Mouse (Mus musculus) heart, embryonic 10.5 days (tissue): ENCODE data around the gene Cfb. TPM values are rescaled to one million over a fixed set of nuclear protein-coding genes. Genes with fewer than 3 reads are reported as not detected.
"Not testable (repeated sequence)": the region's sequence is repeated elsewhere in the genome, so short reads cannot be mapped to it uniquely, and the experiment has no call there.

Experiments used
- DNase-seq: peaks from one replicate; pipeline ENCODE4 v3.0.0-alpha.2; 2017; ENCODE audit warnings: low spot score
- H3K27ac ChIP-seq: fragments of 300-500 bp; sonication (generic); 2 replicates; pipeline ENCODE4 v1.5.1; 2016; ENCODE audit warnings: mild to moderate bottlenecking
- H3K27me3 ChIP-seq: fragments of 300-500 bp; sonication (generic); 2 replicates; pipeline ENCODE4 v1.6.1; 2016; ENCODE audit warnings: mild to moderate bottlenecking; ENCODE audit not compliant: poor library complexity, insufficient read depth, severe bottlenecking
- H3K36me3 ChIP-seq: fragments of 300-500 bp; sonication (generic); 2 replicates; pipeline ENCODE4 v1.6.1; 2016; ENCODE audit warnings: mild to moderate bottlenecking, moderate library complexity
- H3K4me1 ChIP-seq: fragments of 300-500 bp; sonication (generic); 2 replicates; pipeline ENCODE4 v1.6.1; 2016; ENCODE audit warnings: mild to moderate bottlenecking
- H3K4me3 ChIP-seq: fragments of 300-500 bp; sonication (generic); 2 replicates; pipeline ENCODE4 v1.5.1; 2016; ENCODE audit warnings: mild to moderate bottlenecking, moderate library complexity
- H3K9me3 ChIP-seq: fragments of 300-500 bp; sonication (generic); 2 replicates; pipeline ENCODE4 v1.6.1; 2016; ENCODE audit warnings: mild to moderate bottlenecking, moderate library complexity
- WGBS: fragments of 180-500 bp; shearing (Covaris S2); methylation state at CpG from one replicate; pipeline ENCODE4 v1.1.7; 2016; 5-methylcytosine and 5-hydroxymethylcytosine counted together
- polyA plus RNA-seq: library from polyadenylated mRNA; unstranded; fragments of >200 nt; fragmentation: Nextera tagmentation; extraction: Ambion mirVana; gene quantifications from 2 replicates; pipeline ENCODE4 v1.2.1, GENCODE M21; 2016

Gene Cfb
- 1.3 and 11.4 TPM in 2 replicates for polyA plus RNA-seq

GRCm38 (mm10) chr17:34862416-34863081, at the start of gene Cfb:
Gene Cfb (minus strand): TSS chr17:34862518.
- no peak for DNase-seq
- Histone ChIP-seq H3K36me3 (peaks cover 8% of the 10 kb centered on the region), H3K27me3 (peaks cover 27% of the 10 kb centered on the region; the same call in 1 of the 2 replicates), H3K4me3 (no peak within 1 kb of the TSS), H3K4me1 (no peaks in the 10 kb centered on the region), H3K27ac (no peak within 1 kb of the TSS; the same call in 1 of the 2 replicates), H3K9me3 (no peaks in the 10 kb centered on the region)
- WGBS, result 70% methylated on average over 8 of the region's 8 CpGs

- no peaks in the 10 kb centered on the region for H3K9me3 ChIP-seq
- H3K27ac ChIP-seq, result no peak overlapping the region
- H3K36me3 ChIP-seq, result peaks cover 69% of the 10 kb centered on the region
- H3K4me3 ChIP-seq, result no peak overlapping the region
- peaks cover 18% of the 10 kb centered on the region for H3K4me1 ChIP-seq
- no peak for DNase-seq
- 49% methylated on average over 5 of the region's 5 CpGs for WGBS
- H3K27me3 ChIP-seq, result no peaks in the 10 kb centered on the region
Measured at GRCm38 (mm10) chr17:34911945-34912351, 49.6 kb upstream of the Cfb start.

GRCm38 (mm10) chr17:34910982-34911381, 48.7 kb upstream of the Cfb start:
- 92% methylated on average over 10 of the region's 10 CpGs for WGBS
- H3K27ac ChIP-seq, result no peak overlapping the region
- no peak for DNase-seq
- peaks cover 78% of the 10 kb centered on the region for H3K36me3 ChIP-seq
- no peaks in the 10 kb centered on the region for H3K9me3 ChIP-seq
- H3K4me1 ChIP-seq, result peaks cover 18% of the 10 kb centered on the region
- H3K27me3 ChIP-seq, result no peaks in the 10 kb centered on the region
- no peak overlapping the region for H3K4me3 ChIP-seq

- no peak for DNase-seq
- H3K27me3 ChIP-seq, result no peaks in the 10 kb centered on the region
- H3K36me3 ChIP-seq, result peaks cover 65% of the 10 kb centered on the region
- no peak overlapping the region for H3K27ac ChIP-seq
- WGBS, result 88% methylated on average over 9 of the region's 9 CpGs
- peaks cover 6% of the 10 kb centered on the region for H3K4me1 ChIP-seq
- no peaks in the 10 kb centered on the region for H3K9me3 ChIP-seq
- H3K4me3 ChIP-seq, result no peak overlapping the region
Measured at GRCm38 (mm10) chr17:34902895-34903294, 40.6 kb upstream of the Cfb start.

GRCm38 (mm10) chr17:34901948-34902347, 39.6 kb upstream of the Cfb start:
- H3K4me3 ChIP-seq, H3K27me3 ChIP-seq, H3K9me3 ChIP-seq, DNase-seq, H3K27ac ChIP-seq: not testable (repeated sequence)
- WGBS, result 93% methylated on average over 9 of the region's 10 CpGs
- H3K4me1 ChIP-seq, result peaks cover 14% of the 10 kb centered on the region
- peaks cover 55% of the 10 kb centered on the region for H3K36me3 ChIP-seq

GRCm38 (mm10) chr17:34900826-34901225, 38.5 kb upstream of the Cfb start:
- H3K27me3 ChIP-seq, H3K27ac ChIP-seq, H3K4me3 ChIP-seq, H3K9me3 ChIP-seq, DNase-seq: not testable (repeated sequence)
- Histone ChIP-seq H3K4me1 (peaks cover 26% of the 10 kb centered on the region), H3K36me3 (peaks cover 52% of the 10 kb centered on the region)

GRCm38 (mm10) chr17:34899890-34900243, 37.5 kb upstream of the Cfb start:
- Histone ChIP-seq H3K27ac (peak overlapping the region; percentile 99), H3K9me3 (no peaks in the 10 kb centered on the region), H3K27me3 (no peaks in the 10 kb centered on the region), H3K36me3 (peaks cover 47% of the 10 kb centered on the region), H3K4me1 (peaks cover 35% of the 10 kb centered on the region), H3K4me3 (peak overlapping the region; percentile 99)
- 9% methylated on average over 5 of the region's 5 CpGs for WGBS
- no peak for DNase-seq

- Histone ChIP-seq H3K4me1 (peaks cover 38% of the 10 kb centered on the region), H3K4me3 (peak overlapping the region; percentile 99), H3K9me3 (no peaks in the 10 kb centered on the region), H3K27ac (peak overlapping the region; percentile 99), H3K36me3 (peaks cover 41% of the 10 kb centered on the region), H3K27me3 (no peaks in the 10 kb centered on the region)
- peak; percentile 78 for DNase-seq
- under 1% methylated on average over 37 of the region's 45 CpGs for WGBS
Measured at GRCm38 (mm10) chr17:34899053-34899889, 37.0 kb upstream of the Cfb start.

- no peak for DNase-seq
Measured at GRCm38 (mm10) chr17:34898706-34899052, 36.4 kb upstream of the Cfb start.

GRCm38 (mm10) chr17:34898160-34898586, 35.9 kb upstream of the Cfb start, which contains the start of the genes C2 and Ehmt2:
Gene C2 (minus strand): TSS chr17:34898265.
Gene Ehmt2 (plus strand): TSS chr17:34898469.
- H3K4me1 ChIP-seq, result peaks cover 46% of the 10 kb centered on the region
- H3K27ac ChIP-seq, result peak within 1 kb of the TSS; percentile 99
- peak; percentile 92 for DNase-seq
- H3K4me3 ChIP-seq, result peak within 1 kb of the TSS; percentile 99
- no peaks in the 10 kb centered on the region for H3K9me3 ChIP-seq
- H3K36me3 ChIP-seq, result peaks cover 30% of the 10 kb centered on the region
- no peaks in the 10 kb centered on the region for H3K27me3 ChIP-seq
- under 1% methylated on average over 33 of the region's 44 CpGs for WGBS

More at GRCm38 (mm10) chr17:34898706-34899052, 36.4 kb upstream of the Cfb start:
- peak overlapping the region; percentile 99 for H3K4me3 ChIP-seq
- H3K27me3 ChIP-seq, result no peaks in the 10 kb centered on the region
- WGBS, result 1% methylated on average over 30 of the region's 47 CpGs
- H3K27ac ChIP-seq, result peak overlapping the region; percentile 99
- peaks cover 35% of the 10 kb centered on the region for H3K36me3 ChIP-seq
- no peaks in the 10 kb centered on the region for H3K9me3 ChIP-seq
- H3K4me1 ChIP-seq, result peaks cover 43% of the 10 kb centered on the region

- Histone ChIP-seq H3K27ac (peak overlapping the region; percentile 99), H3K4me1 (peaks cover 46% of the 10 kb centered on the region), H3K36me3 (peaks cover 24% of the 10 kb centered on the region), H3K9me3 (no peaks in the 10 kb centered on the region), H3K4me3 (peak overlapping the region; percentile 99), H3K27me3 (no peaks in the 10 kb centered on the region)
- WGBS, result 14% methylated on average over 10 of the region's 10 CpGs
- no peak for DNase-seq
Measured at GRCm38 (mm10) chr17:34897373-34898159, 35.2 kb upstream of the Cfb start.

- no peak for DNase-seq
- H3K4me1 ChIP-seq, result peaks cover 46% of the 10 kb centered on the region
- H3K27ac ChIP-seq, result peak overlapping the region; percentile 13; the same call in 1 of the 2 replicates
- no peaks in the 10 kb centered on the region for H3K27me3 ChIP-seq
- H3K9me3 ChIP-seq, result no peaks in the 10 kb centered on the region
- WGBS, result 85% methylated on average over 17 of the region's 17 CpGs
- peaks cover 14% of the 10 kb centered on the region for H3K36me3 ChIP-seq
- peak overlapping the region; percentile 96 for H3K4me3 ChIP-seq
Measured at GRCm38 (mm10) chr17:34896366-34896765, 34.0 kb upstream of the Cfb start.
